Mouse (Mus musculus): ENCODE results near the gene Tmem50a.

- no peak for TF ChIP-seq GATA1 (IDR thresholded peaks at IDR 0.05; ENCODE audit: borderline replicate concordance, low read length)
- TF ChIP-seq FLI1 (IDR thresholded peaks at IDR 0.05; ENCODE audit: low read length): no peak
These were observed 10.4 kb upstream of the Tmem50a start for GRCm38 (mm10) chr4:134925206-134925605.
